Mouse (Mus musculus): ENCODE results near the gene Plekha7.

- TF ChIP-seq CHD2 (IDR thresholded peaks at IDR 0.05; ENCODE audit: low read depth, low read length) = no peak
- no peak for TF ChIP-seq ZC3H11A (IDR thresholded peaks at IDR 0.05; ENCODE audit: borderline replicate concordance, low read depth, low read length)
- TF ChIP-seq HCFC1 (IDR thresholded peaks at IDR 0.05; ENCODE audit: borderline replicate concordance, insufficient read depth, low read length) = no peak
These were observed 192.8 kb downstream of the Plekha7 start for GRCm38 (mm10) chr7:116115216-116115930.

Measured in ES-E14 (cell line).